Mouse (Mus musculus): ENCODE measurements around the gene Atoh8. TPM values are rescaled to one million over a fixed set of nuclear protein-coding genes. Genes with fewer than 3 reads are reported as not detected.

Gene Atoh8
- 0.92 and 1.2 TPM in 2 replicates for polyA plus RNA-seq (2021; fragmentation: Nextera tagmentation)
- long read RNA-seq, experiment 1, result 0 reads
- long read RNA-seq, experiment 2, transcript Atoh8-201 (3 exons, 2,355 nt), result major isoform, 5 of 7 reads
- long read RNA-seq, experiment 2, partial matches to known transcripts, result 1 of 7 reads
- long read RNA-seq, experiment 2, other reads (novel, unspliced or antisense), result 0 of 7 reads

GRCm38 (mm10) chr6:72235098-72235806 lies at the start of gene Atoh8:
Gene Atoh8, minus strand, starts transcription at chr6:72235577.

Other genes with a start within 250 kb of the Atoh8 start
- gene St3gal5, start 138.0 kb downstream of the Atoh8 start, polyA plus RNA-seq (2021; fragmentation: Nextera tagmentation), result 47.0 and 51.1 TPM in 2 replicates
- gene Sftpb, start 69.0 kb upstream of the Atoh8 start, polyA plus RNA-seq (2021; fragmentation: Nextera tagmentation), result not detected in 2 replicates
- 31.1 and 32.9 TPM in 2 replicates for gene Usp39, start 109.6 kb upstream of the Atoh8 start, polyA plus RNA-seq (2021; fragmentation: Nextera tagmentation)
- gene 0610030E20Rik, start 111.7 kb upstream of the Atoh8 start, polyA plus RNA-seq (2021; fragmentation: Nextera tagmentation), result 10.8 and 11.7 TPM in 2 replicates
- gene Tmem150a, start 119.9 kb upstream of the Atoh8 start, polyA plus RNA-seq (2021; fragmentation: Nextera tagmentation), result 1.8 and 2.0 TPM in 2 replicates
- gene Rnf181, start 131.4 kb upstream of the Atoh8 start, polyA plus RNA-seq (2021; fragmentation: Nextera tagmentation), result 95.9 and 110 TPM in 2 replicates
- gene Vamp5, start 144.9 kb upstream of the Atoh8 start, polyA plus RNA-seq (2021; fragmentation: Nextera tagmentation), result 20.3 and 23.0 TPM in 2 replicates
- gene Vamp8, start 155.1 kb upstream of the Atoh8 start, polyA plus RNA-seq (2021; fragmentation: Nextera tagmentation), result 51.9 and 96.1 TPM in 2 replicates
- gene Ggcx, start 178.7 kb upstream of the Atoh8 start, polyA plus RNA-seq (2021; fragmentation: Nextera tagmentation), result 7.3 and 8.6 TPM in 2 replicates
- gene Mat2a, start 204.0 kb upstream of the Atoh8 start, polyA plus RNA-seq (2021; fragmentation: Nextera tagmentation), result 155 and 175 TPM in 2 replicates